Comparison of ENCODE assay signal across 8 mouse cellular contexts in the genomic region with DNA sequence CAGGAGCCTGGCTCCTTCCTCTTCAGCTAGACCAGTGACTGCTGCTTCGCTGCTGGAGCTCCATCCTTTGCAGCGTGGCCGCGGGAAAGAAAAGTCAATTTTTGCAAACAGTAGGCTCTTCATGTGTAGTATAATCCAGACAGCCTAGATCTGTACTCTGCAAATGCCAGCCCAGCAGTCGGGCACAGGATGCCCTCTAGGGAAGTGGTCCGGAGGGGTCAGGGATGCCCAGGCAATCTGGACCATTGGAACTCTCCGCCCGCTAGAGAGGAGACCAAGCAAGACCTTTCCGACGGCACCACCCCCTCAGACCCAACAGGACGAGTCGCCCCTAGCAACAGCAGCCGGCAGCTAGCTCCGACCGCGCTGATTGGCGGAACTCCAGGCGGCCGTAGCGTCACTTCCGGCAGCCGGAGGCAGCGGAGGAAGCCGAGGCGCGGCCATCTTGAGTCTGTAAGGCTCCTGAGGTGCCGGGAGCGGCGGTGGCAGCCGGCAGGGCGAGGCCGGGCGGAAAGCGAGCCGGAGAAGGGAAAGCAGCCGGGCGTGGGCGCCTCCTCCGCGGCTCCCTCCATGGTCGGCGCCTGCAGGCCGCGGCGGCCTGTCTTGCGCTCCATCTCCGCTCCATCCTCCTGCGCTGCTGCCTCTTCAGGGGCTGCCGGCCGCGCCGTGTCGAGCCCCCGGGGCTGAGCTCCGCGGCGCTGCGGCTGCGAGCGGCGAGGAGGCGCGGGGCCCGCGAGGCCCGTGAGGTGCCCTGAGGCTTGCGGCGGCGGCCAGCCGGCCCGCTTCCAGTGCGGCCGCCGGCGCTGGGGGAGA. TPM values are rescaled to one million over a fixed set of nuclear protein-coding genes. Genes with fewer than 3 reads are reported as not detected.
DNase-seq lines count a peak whose midpoint lies in the region; ATAC-seq lines count a peak whose summit lies in the region.

A gene (plus strand): TSS at position 450 of the 813 bp plus-strand sequence.

- peaks cover 5% of the 10 kb centered on the region; the same call in 1 of the 2 replicates for H3K4me1 ChIP-seq in brown adipose tissue, adult 24 weeks (ENCODE audit: control insufficient read depth, insufficient read depth, insufficient read length, low read length)
- peaks cover 28% of the 10 kb centered on the region for H3K4me1 ChIP-seq in heart, embryonic 13.5 days
- peaks cover 40% of the 10 kb centered on the region for H3K4me1 ChIP-seq in liver, embryonic 12.5 days
- peaks cover 10% of the 10 kb centered on the region for H3K4me1 ChIP-seq in stomach, embryonic 15.5 days

- WGBS in heart, embryonic 13.5 days: under 1% methylated on average over 56 of the region's 75 CpGs
- WGBS in liver, embryonic 12.5 days (ENCODE audit: insufficient replicate concordance): under 1% methylated on average over 63 of the region's 75 CpGs
- 0% methylated on average over 74 of the region's 75 CpGs for WGBS in stomach, embryonic 15.5 days

- H3K27me3 ChIP-seq in heart, embryonic 13.5 days (replicated peaks): no peaks in the 10 kb centered on the region
- H3K27me3 ChIP-seq in liver, embryonic 12.5 days (replicated peaks): peaks cover 19% of the 10 kb centered on the region
- no peaks in the 10 kb centered on the region for H3K27me3 ChIP-seq in stomach, embryonic 15.5 days (replicated peaks)

- DNase-seq in CD4-positive, CD25-positive, alpha-beta regulatory T cell, adult 2 months (ENCODE audit: low read depth, low spot score): peak; percentile 97
- peak; percentile 37 for DNase-seq in fat pad, adult 2 months (ENCODE audit: extremely low read depth, low read depth, low spot score)
- DNase-seq in kidney, postnatal 10 days: peak; percentile 99
- DNase-seq in natural killer cell, adult 2 months (ENCODE audit: low spot score in 2 of 2): peak; percentile 93 to 95

- peak within 1 kb of the TSS; percentile 100 for H3K4me3 ChIP-seq in brown adipose tissue, adult 24 weeks (ENCODE audit: insufficient read depth, low read depth, low read length)
- peak within 1 kb of the TSS; percentile 100 for H3K4me3 ChIP-seq in heart, embryonic 13.5 days
- peak within 1 kb of the TSS; percentile 95 for H3K4me3 ChIP-seq in liver, embryonic 12.5 days
- H3K4me3 ChIP-seq in stomach, embryonic 15.5 days (replicated peaks): peak within 1 kb of the TSS; percentile 100

- H3K9me3 ChIP-seq in heart, embryonic 13.5 days: no peaks in the 10 kb centered on the region
- no peaks in the 10 kb centered on the region for H3K9me3 ChIP-seq in liver, embryonic 12.5 days (replicated peaks)
- no peaks in the 10 kb centered on the region for H3K9me3 ChIP-seq in stomach, embryonic 15.5 days

- ATAC-seq in heart, embryonic 13.5 days (ENCODE audit: extremely low read depth, insufficient number of reproducible peaks, low FRiP score, low TSS enrichment): peak; percentile 95
- ATAC-seq in liver, embryonic 12.5 days: peak; percentile 96
- peak; percentile 97 for ATAC-seq in stomach, embryonic 15.5 days (ENCODE audit: insufficient read depth, low FRiP score, low read depth)

- H3K4me2 ChIP-seq in heart, embryonic 13.5 days: peak within 1 kb of the TSS; percentile 89
- peak within 1 kb of the TSS; percentile 86 for H3K4me2 ChIP-seq in liver, embryonic 12.5 days
- peak within 1 kb of the TSS; percentile 86 for H3K4me2 ChIP-seq in stomach, embryonic 15.5 days

- H3K27ac ChIP-seq in brown adipose tissue, adult 24 weeks (replicated peaks; ENCODE audit: low read depth, low read length): peak within 1 kb of the TSS; percentile 81
- peak within 1 kb of the TSS; percentile 96 for H3K27ac ChIP-seq in heart, embryonic 13.5 days (replicated peaks)
- H3K27ac ChIP-seq in liver, embryonic 12.5 days: peak within 1 kb of the TSS; percentile 94
- H3K27ac ChIP-seq in stomach, embryonic 15.5 days: peak within 1 kb of the TSS; percentile 95

- H3K36me3 ChIP-seq in heart, embryonic 13.5 days: no peaks in the 10 kb centered on the region
- no peaks in the 10 kb centered on the region; the same call in 1 of the 2 replicates for H3K36me3 ChIP-seq in liver, embryonic 12.5 days
- no peaks in the 10 kb centered on the region for H3K36me3 ChIP-seq in stomach, embryonic 15.5 days

- peak within 1 kb of the TSS; percentile 100 for H3K9ac ChIP-seq in heart, embryonic 13.5 days
- H3K9ac ChIP-seq in liver, embryonic 12.5 days: peak within 1 kb of the TSS; percentile 99
- H3K9ac ChIP-seq in stomach, embryonic 15.5 days: peak within 1 kb of the TSS; percentile 94

RNA-seq across cellular contexts. Expression of the gene that starts here (rescaled TPM):
- 25.9 and 31.0 TPM in 2 replicates for polyA plus RNA-seq in brown adipose tissue, adult 24 weeks (2012; ENCODE audit: insufficient read depth, insufficient read length, missing spikeins)
- polyA plus RNA-seq in heart, embryonic 13.5 days (2015; fragmentation: Nextera tagmentation; extraction: Ambion mirVana): 25.7 and 28.0 TPM in 2 replicates
- 32.9 and 35.2 TPM in 2 replicates for polyA plus RNA-seq in liver, embryonic 12.5 days (2016; fragmentation: Nextera tagmentation; extraction: Ambion mirVana)
- polyA plus RNA-seq in stomach, embryonic 15.5 days (2015; fragmentation: Nextera tagmentation; extraction: Ambion mirVana): 33.9 and 34.9 TPM in 2 replicates

Comparison
In these comparisons a context has a peak if more than half of its experiments do, and no peak if none do; other contexts are left out.
1. Peak in every context shown above with its lines: DNase-seq, ATAC-seq, H3K4me3 ChIP-seq and H3K27ac ChIP-seq.
2. DNase-seq: peak in every context shown above with its lines; median percentile 99 in kidney, postnatal 10 days; 97 in CD4-positive, CD25-positive, alpha-beta regulatory T cell, adult 2 months; 94 in natural killer cell, adult 2 months; 37 in fat pad, adult 2 months.